Mouse (Mus musculus): ENCODE measurements around the gene Mgat4a. TPM values are rescaled to one million over a fixed set of nuclear protein-coding genes. Genes with fewer than 3 reads are reported as not detected.

Gene Mgat4a
- total and polyA plus RNA-seq, 3 experiments: 22.3 to 23.2 (median 22.9) TPM

GRCm38 (mm10) chr1:37534532-37535108, 6.2 kb downstream of the Mgat4a start:
- Histone ChIP-seq H3K79me2 (replicated peaks; ENCODE audit: control insufficient read depth, extremely low read depth, insufficient read depth, poor library complexity, severe bottlenecking) (peaks cover 72% of the 10 kb centered on the region), H3K27me3 (replicated peaks) (no peaks in the 10 kb centered on the region), H3K36me3 (replicated peaks in 1 of 2; ENCODE audit: control insufficient read depth in 1 of 2, insufficient read depth in 1 of 2, low read length in 1 of 2) (peaks cover 6 to 23% of the 10 kb centered on the region in 2 experiments), H3K9ac (ENCODE audit: insufficient read depth, low read depth) (peak overlapping the region; percentile 74; the same call in 1 of the 2 replicates), H3K27ac (ENCODE audit: insufficient read depth, low read depth) (peak overlapping the region; percentile 64; the same call in 1 of the 2 replicates), H3K4me1 (ENCODE audit: control insufficient read depth in 1 of 2, insufficient read depth in 2 of 2) (peaks cover 24 to 83% of the 10 kb centered on the region in 2 experiments), H3K4me3 (replicated peaks in 1 of 3; ENCODE audit: low read depth in 2 of 3, low read length in 2 of 3, poor library complexity in 1 of 3) (no peak overlapping the region), H3K4me2 (ENCODE audit: insufficient read depth, low read depth, poor library complexity, severe bottlenecking) (peak overlapping the region; percentile 67), H3K9me3 (replicated peaks; ENCODE audit: low read length) (no peaks in the 10 kb centered on the region)
- dilution Hi-C loops (cut with MboI; ENCODE audit: extremely low pct_ligation_motif_present, extremely low pct_unique_long_range_greater_than_20kb, low sequenced_read_pairs): no loop called here
- DNase-seq (ENCODE audit: extremely low read depth): peak; percentile 72
- in situ Hi-C loops (cut with MboI; ENCODE audit: low pct_ligation_motif_present, low pct_unique_long_range_greater_than_20kb, low sequenced_read_pairs): loop anchor here (5.0 kb wide), 1 partner anchor 42 kb away; no protein-coding TSS in a partner anchor
- TF ChIP-seq MEF2A (IDR thresholded peaks at IDR 0.05; ENCODE audit: borderline replicate concordance, low read depth, low read length): peak; percentile 95
- peak; percentile 87 for TF ChIP-seq JUN (IDR thresholded peaks at IDR 0.05; ENCODE audit: insufficient read depth, low read depth, low read length)
- no peak for TF ChIP-seq USF2 (conservative IDR thresholded peaks at IDR 0.05; ENCODE audit: low read depth, low read length)
- TF ChIP-seq ZKSCAN1 (IDR thresholded peaks at IDR 0.05; ENCODE audit: borderline replicate concordance, low read depth, low read length): no peak
- TF ChIP-seq MAX (IDR thresholded peaks at IDR 0.05; ENCODE audit: low read length): peak; percentile 66; the same call in 1 of the 2 replicates
- no peak; the same call in none of the 2 replicates for TF ChIP-seq SMC3 (IDR thresholded peaks at IDR 0.05; ENCODE audit: low read depth, low read length)
- TF ChIP-seq TCF12 (IDR thresholded peaks at IDR 0.05; ENCODE audit: low read depth, low read length): peak; percentile 78
- TF ChIP-seq ETS1 (conservative IDR thresholded peaks at IDR 0.05; ENCODE audit: low read depth, low read length): peak; percentile 94
- peak; percentile 83 for TF ChIP-seq BHLHE40 (IDR thresholded peaks at IDR 0.05; ENCODE audit: low read depth, low read length)
- TF ChIP-seq RCOR1 (conservative IDR thresholded peaks at IDR 0.05; ENCODE audit: low read depth, low read length): 0 out of 2 replicates have a peak, but pooled peaks have one; percentile 49
- no peak for TF ChIP-seq USF1 (IDR thresholded peaks at IDR 0.05; ENCODE audit: low read depth, low read length)
- TF ChIP-seq IRF4 (IDR thresholded peaks at IDR 0.05; ENCODE audit: low read depth, low read length): peak; percentile 93
- 0 out of 2 replicates have a peak, but pooled peaks have one; percentile 48 for TF ChIP-seq CHD2 (IDR thresholded peaks at IDR 0.05; ENCODE audit: low read length)
- peak; percentile 87 for TF ChIP-seq JUND (conservative IDR thresholded peaks at IDR 0.05; ENCODE audit: low read depth, low read length)
- TF ChIP-seq MAZ (IDR thresholded peaks at IDR 0.05; ENCODE audit: low read depth, low read length): peak; percentile 50; the same call in 1 of the 2 replicates
- TF ChIP-seq PAX5 (IDR thresholded peaks at IDR 0.05; ENCODE audit: low read length): no peak
- TF ChIP-seq MAFK (IDR thresholded peaks at IDR 0.05; ENCODE audit: insufficient replicate concordance, low read length): peak; percentile 62; the same call in 1 of the 2 replicates
- TF ChIP-seq E2F4 (IDR thresholded peaks at IDR 0.05; ENCODE audit: insufficient replicate concordance, low read depth, low read length): 0 out of 2 replicates have a peak, but pooled peaks have one; percentile 37
- peak; percentile 66; the same call in 1 of the 2 replicates for TF ChIP-seq MYC (IDR thresholded peaks at IDR 0.05; ENCODE audit: low read depth, low read length)
- TF ChIP-seq SIN3A (IDR thresholded peaks at IDR 0.05; ENCODE audit: low read length): peak; percentile 82
- TF ChIP-seq EP300 (IDR thresholded peaks at IDR 0.05; ENCODE audit: low read length): peak; percentile 95
- no peak for TF ChIP-seq POLR2A (IDR thresholded peaks at IDR 0.05; ENCODE audit: low read depth, low read length)
- no peak for TF ChIP-seq ZC3H11A (IDR thresholded peaks at IDR 0.05; ENCODE audit: low read depth, low read length)
- 0 out of 2 replicates have a peak, but pooled peaks have one; percentile 58 for TF ChIP-seq MXI1 (IDR thresholded peaks at IDR 0.05; ENCODE audit: low read depth, low read length)
- peak; percentile 98 for TF ChIP-seq ZNF384 (IDR thresholded peaks at IDR 0.05; ENCODE audit: low read depth, low read length)
